Mouse (Mus musculus): ENCODE results near the gene S100a10.
"Not testable (repeated sequence)": the region's sequence is repeated elsewhere in the genome, so short reads cannot be mapped to it uniquely, and the experiment has no call there.

DNA sequence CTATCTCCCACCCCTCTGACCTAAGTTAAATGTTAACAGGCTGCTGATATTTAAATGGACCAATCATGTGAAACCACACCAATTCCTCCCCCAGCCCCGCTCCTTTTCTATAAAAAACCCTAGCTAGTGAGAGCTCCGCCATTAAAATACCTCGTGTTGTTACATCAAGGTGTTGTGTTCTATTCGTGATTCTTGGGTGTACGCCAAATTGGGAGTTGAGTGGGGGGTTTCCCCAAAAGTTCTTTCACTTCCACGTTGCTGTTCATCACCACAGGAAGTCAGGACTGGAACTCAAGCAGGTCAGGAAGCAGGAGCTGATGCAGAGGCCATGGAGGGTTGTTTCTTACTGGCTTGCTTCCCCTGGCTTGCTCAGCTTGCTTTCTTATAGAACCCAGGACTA, 10.7 kb upstream of the S100a10 start:
- not testable (repeated sequence) for TF ChIP-seq GATA1 (IDR thresholded peaks at IDR 0.05; ENCODE audit: borderline replicate concordance, low read length); FLI1 (IDR thresholded peaks at IDR 0.05; ENCODE audit: low read length)
